Mouse (Mus musculus): ENCODE measurements around the gene Pdxdc1.
"Not testable (repeated sequence)": the region's sequence is repeated elsewhere in the genome, so short reads cannot be mapped to it uniquely, and the experiment has no call there.

Pdxdc1 gene

GRCm38 (mm10) chr16:13902888-13903483 is at the start of gene Pdxdc1, which contains the start of gene Mpv17l:
Gene Pdxdc1, minus strand, starts transcription at chr16:13903131.
Gene Mpv17l, plus strand, starts transcription at chr16:13903161.
- peak; percentile 96 for DNase-seq

DNA sequence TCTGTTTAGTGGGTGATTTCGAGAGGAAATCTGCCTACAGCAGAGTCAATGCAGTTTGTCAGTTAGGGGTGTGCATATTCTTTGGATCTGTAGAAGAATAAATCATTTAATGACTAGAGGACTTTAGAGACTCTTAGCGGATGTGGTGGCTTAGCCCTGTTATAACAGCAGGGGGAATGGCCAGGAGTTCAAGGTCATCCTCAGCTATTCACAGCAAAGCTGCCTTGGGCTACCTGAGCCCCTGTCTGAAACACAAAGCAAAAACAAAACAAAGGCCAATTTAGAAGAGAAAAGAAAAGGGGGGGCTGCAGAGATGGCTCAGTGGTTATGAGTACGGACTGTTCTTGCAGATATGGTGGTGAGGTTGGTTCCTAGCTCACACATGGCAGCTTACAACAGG is 48.3 kb upstream of the Pdxdc1 start:
- no peak for DNase-seq

GRCm38 (mm10) chr16:13946306-13946705 is 43.4 kb upstream of the Pdxdc1 start:
- DNase-seq: no peak

DNA sequence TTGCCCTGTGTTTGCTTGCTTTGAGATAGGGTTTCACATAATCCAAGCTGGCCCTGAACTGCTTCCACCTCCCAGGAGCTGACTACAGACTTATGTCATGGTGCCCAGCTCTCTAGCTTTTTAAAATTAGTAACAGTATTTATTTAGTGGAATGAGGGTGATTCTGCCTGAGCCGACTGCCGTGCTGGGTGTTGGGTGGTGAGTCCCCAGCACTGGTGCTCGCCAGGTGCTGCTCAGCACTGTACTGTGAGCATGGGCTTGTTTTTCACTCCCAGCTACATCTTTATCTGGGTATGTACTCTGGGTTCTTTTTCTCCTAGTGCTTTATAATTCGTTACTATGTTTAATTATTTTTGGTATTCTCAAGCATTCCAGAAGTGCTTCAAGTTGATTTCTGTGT is 42.2 kb upstream of the Pdxdc1 start:
- DNase-seq: no peak

GRCm38 (mm10) chr16:13944752-13945151 is 41.8 kb upstream of the Pdxdc1 start:
- DNase-seq: no peak

DNA sequence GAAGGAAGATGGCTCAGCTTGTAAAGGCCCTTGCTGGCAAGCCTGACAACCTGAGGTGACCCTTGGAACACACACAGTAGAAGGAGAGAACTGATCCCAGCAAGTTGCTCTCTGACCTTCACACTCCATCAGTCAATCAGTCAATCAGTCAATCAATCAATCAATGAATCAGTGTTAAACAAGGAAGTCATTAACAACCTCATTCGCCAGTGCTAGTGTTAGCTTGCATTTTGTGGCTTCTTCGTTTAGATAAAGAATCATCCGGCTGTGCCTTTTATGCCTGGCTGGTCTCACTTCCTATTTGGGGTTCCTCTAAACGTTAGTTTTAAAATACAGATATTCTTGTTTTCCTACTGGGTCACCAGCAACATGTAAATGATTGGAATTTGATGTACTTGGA is 41.2 kb upstream of the Pdxdc1 start:
- no peak for DNase-seq

DNA sequence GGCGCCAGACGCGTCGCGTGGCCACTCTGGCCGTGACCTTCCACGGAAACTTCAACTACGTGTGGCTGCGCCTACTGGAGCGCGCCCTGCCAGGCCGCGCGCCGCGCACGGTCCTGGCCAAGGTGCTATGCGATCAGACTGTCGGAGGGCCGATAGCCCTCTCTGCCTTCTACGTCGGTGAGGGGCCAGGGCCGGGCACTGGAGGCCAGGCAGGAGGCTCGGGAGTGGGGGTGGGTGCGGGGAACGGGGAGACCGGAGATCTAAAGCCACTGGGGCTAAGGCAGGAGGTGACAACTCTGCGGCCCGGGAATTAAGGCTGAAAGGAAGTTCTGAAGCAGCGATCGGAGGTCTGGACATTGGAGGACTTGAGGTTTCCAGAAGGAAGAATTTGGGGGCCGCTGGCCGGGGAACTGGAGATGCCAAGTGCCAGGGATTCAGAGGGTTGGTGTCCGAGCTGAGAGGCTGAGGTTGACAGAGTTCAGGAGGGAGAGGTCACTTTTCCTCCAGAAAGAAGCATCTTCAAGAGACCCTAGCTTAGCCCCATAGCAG is 38.0 kb upstream of the Pdxdc1 start:
- no peak for DNase-seq

DNA sequence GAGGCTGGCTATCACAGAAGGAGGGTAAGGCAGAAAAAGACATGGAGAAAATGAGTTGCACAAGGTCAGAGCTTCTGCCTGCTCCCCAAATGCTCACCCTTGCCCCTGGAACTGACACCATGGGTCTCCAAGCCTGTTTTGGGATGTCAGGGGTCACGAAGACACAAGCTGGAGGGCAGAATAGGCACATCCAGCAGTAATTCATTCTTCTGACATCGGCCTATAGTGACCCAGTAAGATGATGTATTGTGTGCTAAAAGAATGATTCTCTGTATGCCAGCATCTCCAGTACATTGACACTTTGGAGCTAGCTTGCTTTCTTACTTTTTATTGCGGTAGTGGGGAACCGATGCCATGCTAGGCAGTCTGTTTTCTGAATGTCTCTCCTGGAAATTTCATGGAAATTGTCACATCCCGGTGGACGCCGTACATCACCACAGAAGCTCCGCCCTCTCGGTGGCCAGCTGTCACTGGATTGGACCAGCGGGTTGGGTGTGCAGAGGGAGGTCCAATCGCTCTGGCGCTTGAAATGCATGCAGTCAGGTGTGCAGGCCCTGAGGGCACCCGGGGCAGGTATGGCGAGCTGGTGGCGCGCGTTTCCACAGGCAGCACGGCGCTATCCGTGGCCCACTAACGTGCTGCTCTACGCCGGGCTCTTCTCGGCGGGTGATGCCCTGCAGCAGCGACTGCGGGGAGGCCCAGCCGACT is 37.4 kb upstream of the Pdxdc1 start:
- DNase-seq: peak; percentile 77

GRCm38 (mm10) chr16:13927456-13928075 is 24.6 kb upstream of the Pdxdc1 start:
- DNase-seq: no peak

DNA sequence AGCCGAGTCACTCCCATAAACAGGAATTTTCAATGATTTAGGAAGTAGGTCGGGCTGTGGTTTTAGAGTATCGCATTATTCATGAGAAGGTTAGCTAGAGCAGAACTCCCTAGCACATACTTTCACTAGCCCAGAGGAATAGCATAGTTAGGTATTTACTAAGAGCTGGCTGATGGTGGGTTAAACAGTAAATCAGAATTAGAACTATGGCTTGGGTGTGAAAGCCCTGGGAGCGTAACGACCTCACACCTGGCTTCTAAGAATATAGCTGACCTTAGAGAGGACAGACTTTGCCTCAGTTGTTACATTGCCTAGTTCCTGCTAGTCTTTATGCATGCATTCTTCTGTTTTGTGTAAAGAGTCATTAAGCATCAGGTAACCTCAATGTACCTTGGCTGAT is 20.0 kb upstream of the Pdxdc1 start:
- DNase-seq: not testable (repeated sequence)

GRCm38 (mm10) chr16:13922499-13922898 is 19.6 kb upstream of the Pdxdc1 start:
- not testable (repeated sequence) for DNase-seq

GRCm38 (mm10) chr16:13921781-13922180 is 18.9 kb upstream of the Pdxdc1 start:
- DNase-seq: no peak

- no peak for DNase-seq
Observed at GRCm38 (mm10) chr16:13921063-13921462, 18.1 kb upstream of the Pdxdc1 start.

GRCm38 (mm10) chr16:13920093-13920492 is 17.2 kb upstream of the Pdxdc1 start:
- no peak for DNase-seq

GRCm38 (mm10) chr16:13907297-13907696 is 4.4 kb upstream of the Pdxdc1 start:
- no peak for DNase-seq

GRCm38 (mm10) chr16:13903488-13903887 is 557 bp upstream of the Pdxdc1 start:
- peak; percentile 67 for DNase-seq

DNA sequence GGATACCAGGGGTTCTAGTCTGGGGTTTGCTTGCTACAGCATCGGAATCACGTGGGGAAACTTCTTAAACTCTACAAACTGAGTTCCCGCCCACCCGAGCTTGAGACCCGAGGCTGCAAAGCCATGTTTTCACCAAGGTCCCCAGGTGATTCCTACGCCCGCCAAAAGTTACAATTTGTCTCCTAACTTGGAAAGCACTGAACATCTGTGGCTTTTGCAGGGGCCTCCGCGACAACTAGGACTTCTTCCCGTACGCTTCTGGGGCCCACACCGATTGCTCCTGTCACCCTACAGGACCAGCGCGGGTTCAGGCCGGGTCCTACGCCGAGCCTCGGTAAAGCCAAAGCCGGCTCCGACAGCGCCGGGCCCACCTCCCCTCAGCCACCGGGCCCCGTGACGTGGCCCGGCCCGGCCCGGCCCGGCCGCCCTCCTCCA is 517 bp downstream of the Pdxdc1 start:
- DNase-seq: peak; percentile 15

- no peak for DNase-seq
Observed at GRCm38 (mm10) chr16:13898981-13899380, 4.0 kb downstream of the Pdxdc1 start.

GRCm38 (mm10) chr16:13896357-13896756 is 6.6 kb downstream of the Pdxdc1 start:
- no peak for DNase-seq

DNA sequence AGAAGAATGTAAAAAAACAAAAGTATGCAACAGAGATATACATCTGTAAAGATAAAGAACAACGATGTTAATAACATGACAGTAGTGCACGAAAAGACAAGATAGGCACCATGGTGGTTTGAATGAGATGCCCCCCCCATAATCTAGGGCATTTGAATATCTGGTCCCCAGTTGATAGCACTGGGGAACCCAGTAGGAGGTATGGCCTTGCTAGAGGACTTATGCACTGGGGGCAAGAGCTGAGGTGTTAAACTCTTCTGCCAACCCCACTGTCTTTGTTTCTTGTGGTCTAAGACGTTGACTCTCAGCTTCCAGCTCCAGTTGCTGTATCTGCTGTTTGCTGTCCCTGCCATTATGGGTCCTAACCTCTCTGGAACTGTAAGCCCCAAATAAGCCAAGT is 7.2 kb downstream of the Pdxdc1 start:
- DNase-seq: no peak

DNA sequence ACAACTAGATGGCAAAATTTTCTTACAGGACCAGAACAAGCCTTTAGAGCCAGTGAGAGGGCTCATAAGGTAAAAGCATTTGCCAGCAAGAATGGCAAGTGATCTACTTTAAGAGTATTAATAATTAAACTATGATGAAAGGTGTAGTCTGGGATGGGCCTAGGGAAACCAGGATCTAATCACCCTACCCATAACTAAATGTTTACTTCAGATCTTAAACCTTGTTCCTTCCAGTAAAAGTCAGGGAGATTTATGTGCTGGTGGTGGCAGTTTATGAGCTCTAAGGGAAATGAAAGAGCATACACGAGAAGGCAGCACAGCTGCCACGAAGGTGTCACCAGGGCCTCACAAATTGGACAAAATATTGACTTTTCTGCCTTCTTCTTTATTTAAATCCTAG is 8.8 kb downstream of the Pdxdc1 start:
- no peak for DNase-seq

DNA sequence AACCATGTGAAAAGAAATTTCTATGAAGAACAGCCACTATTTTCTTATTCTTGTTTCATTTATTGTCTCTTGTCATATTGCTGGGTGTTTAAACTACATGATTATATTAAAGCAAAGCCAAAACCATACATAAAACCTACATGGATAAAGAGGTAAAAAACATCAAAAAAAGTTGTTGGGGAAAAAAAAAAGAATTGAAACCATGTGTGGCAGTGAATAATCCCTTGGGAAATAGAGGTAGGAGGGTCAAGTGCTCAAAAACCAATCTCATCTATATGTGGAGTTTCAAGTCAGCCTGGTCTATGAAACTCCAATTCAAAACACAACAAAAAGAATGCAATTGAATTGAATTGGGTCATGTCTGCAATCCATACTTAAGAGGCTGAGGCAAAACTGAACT is 10.1 kb downstream of the Pdxdc1 start:
- no peak for DNase-seq

DNA sequence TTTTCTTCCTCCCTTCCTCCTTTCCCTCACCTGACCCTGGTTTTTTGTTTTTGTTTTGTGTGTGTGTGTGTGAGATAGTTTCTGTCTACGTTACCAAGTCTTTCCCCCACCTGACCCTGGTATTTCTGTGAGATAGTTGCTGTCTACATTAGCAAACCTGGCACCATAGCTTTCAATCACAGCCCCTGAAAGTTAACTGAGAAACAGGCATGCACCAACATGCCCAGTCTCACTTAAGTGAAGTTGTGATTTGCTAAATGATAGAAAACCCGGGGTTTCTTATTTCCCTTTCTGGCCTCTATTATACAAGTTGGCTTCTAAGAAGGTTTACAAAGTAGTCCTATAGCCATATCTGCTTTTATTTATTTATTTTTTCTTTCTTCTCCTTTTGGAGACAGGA is 12.5 kb downstream of the Pdxdc1 start:
- no peak for DNase-seq
